Mouse (Mus musculus): ENCODE measurements around the gene Cgn. TPM values are rescaled to one million over a fixed set of nuclear protein-coding genes. Genes with fewer than 3 reads are reported as not detected.
"Not testable (repeated sequence)": the region's sequence is repeated elsewhere in the genome, so short reads cannot be mapped to it uniquely, and the experiment has no call there.

Gene Cgn
- total and polyA plus RNA-seq, 3 experiments, result 0.04 to 1.1 (median 0.17) TPM

DNA sequence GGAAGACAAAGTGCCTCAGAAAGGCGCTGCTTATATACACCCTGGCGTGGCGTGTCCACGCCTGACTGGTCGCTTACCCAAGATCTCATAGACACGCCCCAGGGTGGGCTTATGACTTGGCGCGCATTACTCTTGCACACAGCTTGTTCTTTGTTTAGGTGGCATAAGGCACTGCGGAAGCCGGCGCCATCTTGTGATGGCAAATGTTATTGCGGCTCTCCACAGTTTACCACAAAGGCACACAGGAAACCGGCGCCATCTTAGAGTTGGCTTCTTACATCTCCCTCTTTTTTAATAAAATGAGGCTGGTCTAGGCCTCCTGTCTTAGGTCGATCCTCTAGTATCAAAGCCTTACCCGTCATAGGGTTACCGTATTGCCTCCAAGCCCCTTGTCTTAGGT is 40.6 kb downstream of the Cgn start:
- Histone ChIP-seq H3K36me3 (replicated peaks in 1 of 2; ENCODE audit: control insufficient read depth in 1 of 2, insufficient read depth in 1 of 2, low read length in 1 of 2) (no peaks in the 10 kb centered on the region), H3K4me1 (ENCODE audit: control insufficient read depth in 1 of 2, insufficient read depth in 2 of 2) (no peaks in the 10 kb centered on the region), H3K9me3 (replicated peaks; ENCODE audit: low read length) (no peaks in the 10 kb centered on the region), H3K4me2 (ENCODE audit: insufficient read depth, low read depth, poor library complexity, severe bottlenecking) (no peak overlapping the region), H3K27ac (ENCODE audit: insufficient read depth, low read depth) (no peak overlapping the region), H3K9ac (ENCODE audit: insufficient read depth, low read depth) (no peak overlapping the region), H3K4me3 (replicated peaks in 1 of 3; ENCODE audit: low read depth in 2 of 3, low read length in 2 of 3, poor library complexity in 1 of 3) (no peak overlapping the region), H3K27me3 (replicated peaks) (no peaks in the 10 kb centered on the region), H3K79me2 (replicated peaks; ENCODE audit: control insufficient read depth, extremely low read depth, insufficient read depth, poor library complexity, severe bottlenecking) (no peaks in the 10 kb centered on the region)
- dilution Hi-C loops (cut with MboI; ENCODE audit: extremely low pct_ligation_motif_present, extremely low pct_unique_long_range_greater_than_20kb, low sequenced_read_pairs) (no loop called here), in situ Hi-C loops (cut with MboI; ENCODE audit: low pct_ligation_motif_present, low pct_unique_long_range_greater_than_20kb, low sequenced_read_pairs) (no loop called here)
- no peak for DNase-seq (ENCODE audit: extremely low read depth)
- TF ChIP-seq SMC3 (IDR thresholded peaks at IDR 0.05; ENCODE audit: low read depth, low read length), result no peak

DNA sequence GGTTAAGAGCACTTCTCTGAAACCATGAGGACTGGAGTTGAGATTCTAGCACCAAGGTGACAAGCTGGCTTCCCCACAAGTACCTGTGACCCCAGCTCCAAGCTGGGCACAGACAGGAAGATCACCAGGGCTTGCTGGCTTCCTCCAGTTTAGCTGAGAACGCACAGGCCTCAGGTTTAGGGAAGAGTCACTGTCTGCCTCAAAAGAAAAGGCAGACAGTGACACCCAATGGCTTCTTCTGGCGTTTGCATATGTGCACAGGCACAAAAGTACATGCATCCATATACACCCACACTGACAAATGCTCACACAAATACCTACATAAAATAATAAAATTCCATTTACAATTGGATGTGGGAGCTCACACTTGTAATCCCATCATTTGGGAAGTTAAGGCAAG is 62.7 kb downstream of the Cgn start:
- H3K4me3 ChIP-seq (replicated peaks in 1 of 3; ENCODE audit: low read depth in 2 of 3, low read length in 2 of 3, poor library complexity in 1 of 3); dilution Hi-C loops (cut with MboI; ENCODE audit: extremely low pct_ligation_motif_present, extremely low pct_unique_long_range_greater_than_20kb, low sequenced_read_pairs); H3K9ac ChIP-seq (ENCODE audit: insufficient read depth, low read depth); H3K9me3 ChIP-seq (replicated peaks; ENCODE audit: low read length); in situ Hi-C loops (cut with MboI; ENCODE audit: low pct_ligation_motif_present, low pct_unique_long_range_greater_than_20kb, low sequenced_read_pairs); H3K4me2 ChIP-seq (ENCODE audit: insufficient read depth, low read depth, poor library complexity, severe bottlenecking); DNase-seq (ENCODE audit: extremely low read depth); H3K27ac ChIP-seq (ENCODE audit: insufficient read depth, low read depth); H3K79me2 ChIP-seq (replicated peaks; ENCODE audit: control insufficient read depth, extremely low read depth, insufficient read depth, poor library complexity, severe bottlenecking); H3K36me3 ChIP-seq (replicated peaks in 1 of 2; ENCODE audit: control insufficient read depth in 1 of 2, insufficient read depth in 1 of 2, low read length in 1 of 2); H3K27me3 ChIP-seq (replicated peaks); H3K4me1 ChIP-seq (ENCODE audit: control insufficient read depth in 1 of 2, insufficient read depth in 2 of 2): not testable (repeated sequence)
- TF ChIP-seq SMC3 (IDR thresholded peaks at IDR 0.05; ENCODE audit: low read depth, low read length) (peak; percentile 23), RAD21 (IDR thresholded peaks at IDR 0.05; ENCODE audit: low read depth, low read length) (peak; percentile 36), CTCF (conservative IDR thresholded peaks at IDR 0.05 in 1 of 2, IDR thresholded peaks at IDR 0.05 in 1 of 2; ENCODE audit: low read depth in 2 of 2, low read length in 2 of 2) (peak in 1 of 2 experiments; percentile 40; a peak in 2 of 4 replicates)

GRCm38 (mm10) chr3:94718253-94718652 is 68.0 kb downstream of the Cgn start:
- H3K9ac ChIP-seq (ENCODE audit: insufficient read depth, low read depth); dilution Hi-C loops (cut with MboI; ENCODE audit: extremely low pct_ligation_motif_present, extremely low pct_unique_long_range_greater_than_20kb, low sequenced_read_pairs); DNase-seq (ENCODE audit: extremely low read depth); H3K4me1 ChIP-seq (ENCODE audit: control insufficient read depth in 1 of 2, insufficient read depth in 2 of 2); H3K36me3 ChIP-seq (replicated peaks in 1 of 2; ENCODE audit: control insufficient read depth in 1 of 2, insufficient read depth in 1 of 2, low read length in 1 of 2); H3K9me3 ChIP-seq (replicated peaks; ENCODE audit: low read length); H3K79me2 ChIP-seq (replicated peaks; ENCODE audit: control insufficient read depth, extremely low read depth, insufficient read depth, poor library complexity, severe bottlenecking); H3K4me2 ChIP-seq (ENCODE audit: insufficient read depth, low read depth, poor library complexity, severe bottlenecking); H3K27ac ChIP-seq (ENCODE audit: insufficient read depth, low read depth); H3K27me3 ChIP-seq (replicated peaks); H3K4me3 ChIP-seq (replicated peaks in 1 of 3; ENCODE audit: low read depth in 2 of 3, low read length in 2 of 3, poor library complexity in 1 of 3); in situ Hi-C loops (cut with MboI; ENCODE audit: low pct_ligation_motif_present, low pct_unique_long_range_greater_than_20kb, low sequenced_read_pairs): not testable (repeated sequence)

GRCm38 (mm10) chr3:94713424-94713823 is 72.9 kb downstream of the Cgn start:
- H3K9ac ChIP-seq (ENCODE audit: insufficient read depth, low read depth); H3K27me3 ChIP-seq (replicated peaks); H3K4me1 ChIP-seq (ENCODE audit: control insufficient read depth in 1 of 2, insufficient read depth in 2 of 2); H3K9me3 ChIP-seq (replicated peaks; ENCODE audit: low read length); dilution Hi-C loops (cut with MboI; ENCODE audit: extremely low pct_ligation_motif_present, extremely low pct_unique_long_range_greater_than_20kb, low sequenced_read_pairs); H3K27ac ChIP-seq (ENCODE audit: insufficient read depth, low read depth); H3K36me3 ChIP-seq (replicated peaks in 1 of 2; ENCODE audit: control insufficient read depth in 1 of 2, insufficient read depth in 1 of 2, low read length in 1 of 2); in situ Hi-C loops (cut with MboI; ENCODE audit: low pct_ligation_motif_present, low pct_unique_long_range_greater_than_20kb, low sequenced_read_pairs); H3K79me2 ChIP-seq (replicated peaks; ENCODE audit: control insufficient read depth, extremely low read depth, insufficient read depth, poor library complexity, severe bottlenecking); H3K4me2 ChIP-seq (ENCODE audit: insufficient read depth, low read depth, poor library complexity, severe bottlenecking); H3K4me3 ChIP-seq (replicated peaks in 1 of 3; ENCODE audit: low read depth in 2 of 3, low read length in 2 of 3, poor library complexity in 1 of 3); DNase-seq (ENCODE audit: extremely low read depth): not testable (repeated sequence)

GRCm38 (mm10) chr3:94710591-94710990 is 75.7 kb downstream of the Cgn start:
- in situ Hi-C loops (cut with MboI; ENCODE audit: low pct_ligation_motif_present, low pct_unique_long_range_greater_than_20kb, low sequenced_read_pairs); H3K4me2 ChIP-seq (ENCODE audit: insufficient read depth, low read depth, poor library complexity, severe bottlenecking); dilution Hi-C loops (cut with MboI; ENCODE audit: extremely low pct_ligation_motif_present, extremely low pct_unique_long_range_greater_than_20kb, low sequenced_read_pairs); H3K9ac ChIP-seq (ENCODE audit: insufficient read depth, low read depth); H3K27ac ChIP-seq (ENCODE audit: insufficient read depth, low read depth); H3K9me3 ChIP-seq (replicated peaks; ENCODE audit: low read length); H3K4me3 ChIP-seq (replicated peaks in 1 of 3; ENCODE audit: low read depth in 2 of 3, low read length in 2 of 3, poor library complexity in 1 of 3); H3K36me3 ChIP-seq (replicated peaks in 1 of 2; ENCODE audit: control insufficient read depth in 1 of 2, insufficient read depth in 1 of 2, low read length in 1 of 2); DNase-seq (ENCODE audit: extremely low read depth); H3K4me1 ChIP-seq (ENCODE audit: control insufficient read depth in 1 of 2, insufficient read depth in 2 of 2); H3K27me3 ChIP-seq (replicated peaks); H3K79me2 ChIP-seq (replicated peaks; ENCODE audit: control insufficient read depth, extremely low read depth, insufficient read depth, poor library complexity, severe bottlenecking): not testable (repeated sequence)

Data from CH12.LX (cell line).